Mouse (Mus musculus): Measurements from ENCODE around the gene Vps52. TPM values are rescaled to one million over a fixed set of nuclear protein-coding genes. Genes with fewer than 3 reads are reported as not detected.
A peak's percentile ranks its signal among the peaks of the same experiment; 100 is the strongest.

Gene Vps52
- total RNA-seq (2021): 10 to 100 TPM; 31.7 to 33.4 TPM
- long read RNA-seq, experiment 1, transcript Vps52-201 (20 exons, 3,383 nt): major isoform, 72 of 95 reads
- long read RNA-seq, experiment 1, partial matches to known transcripts: 17 of 95 reads
- long read RNA-seq, experiment 1, other reads (novel, unspliced or antisense): 6 of 95 reads
- long read RNA-seq, experiment 2, transcript Vps52-201 (20 exons, 3,383 nt): major isoform, 68 of 81 reads
- long read RNA-seq, experiment 2, partial matches to known transcripts: 6 of 81 reads
- long read RNA-seq, experiment 2, other reads (novel, unspliced or antisense): 7 of 81 reads

- no peak for TF ChIP-seq CTCF (IDR thresholded peaks at IDR 0.05)
- intact Hi-C loops (cut with DNase I): loop anchor here (2.0 to 5.0 kb wide), 2 partner anchors 15 to 67 kb away; partner anchors contain the start of genes Pfdn6, Ring1 and Wdr46
- peak; percentile 92 for DNase-seq
- peak within 1 kb of the TSS; percentile 98 for H3K27ac ChIP-seq
- H3K4me3 ChIP-seq: peak within 1 kb of the TSS; percentile 92
Observed at GRCm38 (mm10) chr17:33955555-33956214, at the start of gene Vps52, which contains the start of gene Rps18. Gene Vps52 (plus strand): TSS chr17:33955812. Gene Rps18 (minus strand): TSS chr17:33956001.

GRCm38 (mm10) chr17:33908331-33909076, 47.1 kb upstream of the Vps52 start:
- Histone ChIP-seq H3K27ac (peak overlapping the region; percentile 97), H3K4me3 (peak overlapping the region; percentile 92)
- no peak for TF ChIP-seq CTCF (IDR thresholded peaks at IDR 0.05)
- peak; percentile 60 for DNase-seq
- intact Hi-C loops (cut with DNase I): no loop called here

- intact Hi-C loops (cut with DNase I): no loop called here
- TF ChIP-seq CTCF (IDR thresholded peaks at IDR 0.05): no peak
- peak; percentile 100 for DNase-seq
- H3K4me3 ChIP-seq: peak within 1 kb of the TSS; percentile 92
- H3K27ac ChIP-seq: peak within 1 kb of the TSS; percentile 97
Observed at GRCm38 (mm10) chr17:33909077-33909868, 46.3 kb upstream of the Vps52 start, which contains the start of gene Daxx. Gene Daxx (plus strand): TSS chr17:33909414.

GRCm38 (mm10) chr17:33909869-33910250, 45.8 kb upstream of the Vps52 start:
- Histone ChIP-seq H3K4me3 (peak overlapping the region; percentile 92), H3K27ac (peak overlapping the region; percentile 97)
- intact Hi-C loops (cut with DNase I): no loop called here
- no peak for DNase-seq
- no peak for TF ChIP-seq CTCF (IDR thresholded peaks at IDR 0.05)

GRCm38 (mm10) chr17:33910346-33911051, 45.1 kb upstream of the Vps52 start:
- intact Hi-C loops (cut with DNase I): no loop called here
- no peak for DNase-seq
- peak overlapping the region; percentile 97 for H3K27ac ChIP-seq
- peak overlapping the region; percentile 92 for H3K4me3 ChIP-seq
- no peak for TF ChIP-seq CTCF (IDR thresholded peaks at IDR 0.05)

- Histone ChIP-seq H3K27ac (no peak overlapping the region), H3K4me3 (no peak overlapping the region)
- TF ChIP-seq CTCF (IDR thresholded peaks at IDR 0.05): no peak
- intact Hi-C loops (cut with DNase I): no loop called here
- no peak for DNase-seq
Observed at GRCm38 (mm10) chr17:33911052-33911812, 44.4 kb upstream of the Vps52 start.

- no peak for TF ChIP-seq CTCF (IDR thresholded peaks at IDR 0.05)
- H3K4me3 ChIP-seq: no peak overlapping the region
- H3K27ac ChIP-seq: no peak overlapping the region
- DNase-seq: no peak
- intact Hi-C loops (cut with DNase I): no loop called here
Observed at GRCm38 (mm10) chr17:33911813-33912414, 43.7 kb upstream of the Vps52 start.

- TF ChIP-seq CTCF (IDR thresholded peaks at IDR 0.05): no peak
- intact Hi-C loops (cut with DNase I): no loop called here
- Histone ChIP-seq H3K4me3 (no peak overlapping the region), H3K27ac (no peak overlapping the region)
- DNase-seq: no peak
Observed at GRCm38 (mm10) chr17:33913264-33913663, 42.3 kb upstream of the Vps52 start.

- TF ChIP-seq CTCF (IDR thresholded peaks at IDR 0.05): no peak
- DNase-seq: no peak
- intact Hi-C loops (cut with DNase I): no loop called here
- H3K27ac ChIP-seq: no peak overlapping the region
- H3K4me3 ChIP-seq: no peak overlapping the region
Observed at GRCm38 (mm10) chr17:33913905-33914304, 41.7 kb upstream of the Vps52 start.

GRCm38 (mm10) chr17:33914969-33915391, 40.6 kb upstream of the Vps52 start:
- TF ChIP-seq CTCF (IDR thresholded peaks at IDR 0.05): no peak
- peak overlapping the region; percentile 82 for H3K4me3 ChIP-seq
- no peak for DNase-seq
- intact Hi-C loops (cut with DNase I): no loop called here
- H3K27ac ChIP-seq: peak overlapping the region; percentile 87
